Mouse (Mus musculus) lung, postnatal 36 days (tissue): ENCODE measurements at regions not wholly inside any gene's neighbourhood (a gene's known extent, or its start where the extent isn't known, plus 50 kb on each side); places are given as distances from the start of the nearest gene placed in this dataset.
"Not testable (repeated sequence)": the region's sequence is repeated elsewhere in the genome, so short reads cannot be mapped to it uniquely, and the experiment has no call there.

ENCODE experiments used
- DNase-seq: peaks from one replicate; pipeline ENCODE4 v3.0.0; 2022; ENCODE audit warnings: mixed read lengths

- not testable (repeated sequence) for DNase-seq
Observed at GRCm38 (mm10) chr6:133724627-133725026, 128.9 kb downstream of the Kap start.

- peak; percentile 36 for DNase-seq
Observed at GRCm38 (mm10) chr6:133706712-133707111, 146.8 kb downstream of the Kap start.

- DNase-seq: peak; percentile 68
Observed at GRCm38 (mm10) chr6:133701625-133702024, 151.9 kb downstream of the Kap start.
